14 mouse cellular contexts compared by ENCODE assay signal in the genomic region with DNA sequence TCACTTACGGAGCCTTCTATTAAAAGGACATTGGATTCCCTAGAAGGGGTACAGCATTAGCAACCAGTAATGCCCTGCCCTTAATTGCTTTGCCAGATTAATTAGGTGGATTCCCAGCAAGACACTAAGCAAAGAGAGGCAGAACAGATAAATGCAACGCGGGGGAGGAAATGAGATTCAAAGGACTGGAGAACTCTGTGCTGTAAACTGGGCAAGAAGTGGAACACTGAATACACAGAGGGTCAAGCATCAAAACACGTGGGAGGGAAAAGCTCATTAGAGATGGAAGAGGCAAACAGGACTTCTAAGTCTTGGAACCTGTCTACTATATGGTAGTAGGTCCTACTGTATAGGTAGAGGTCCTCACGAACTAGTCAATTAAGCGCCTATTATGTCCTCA.
"Had no signal": no experiment of that assay in that cellular context is flagged by ENCODE, and none has a peak within 500 bp of the region (broad histone marks: within the 10 kb centered on the region; RNA-seq: fewer than 3 reads in every experiment).

No protein-coding gene starts in this region.

- ATAC-seq: liver, postnatal 0 days; midbrain, embryonic 13.5 days had no signal

- H3K27ac ChIP-seq: limb, embryonic 12.5 days; liver, embryonic 13.5 days; lung, embryonic 15.5 days; midbrain, embryonic 13.5 days; neural tube, embryonic 15.5 days; stomach, postnatal 0 days had no signal

- H3K9ac ChIP-seq: limb, embryonic 12.5 days; liver, embryonic 13.5 days; liver, postnatal 0 days; lung, embryonic 15.5 days; midbrain, embryonic 13.5 days; neural tube, embryonic 15.5 days had no signal

- DNase-seq: kidney, adult 8-10 months; kidney, postnatal 36 days; layer of hippocampus, adult 9-11 months; layer of hippocampus, postnatal 36 days; liver; liver, embryonic 13.5 days; liver, postnatal 0 days; thymus, postnatal 14 days had no signal

- H3K27me3 ChIP-seq: limb, embryonic 12.5 days; liver, embryonic 13.5 days; lung, embryonic 15.5 days; midbrain, embryonic 13.5 days; neural tube, embryonic 15.5 days had no signal

- H3K4me3 ChIP-seq: limb, embryonic 12.5 days; liver, embryonic 13.5 days; lung, embryonic 15.5 days; midbrain, embryonic 13.5 days; myocyte; neural tube, embryonic 15.5 days had no signal

- H3K4me2 ChIP-seq: limb, embryonic 12.5 days; liver, embryonic 13.5 days; lung, embryonic 15.5 days; midbrain, embryonic 13.5 days; neural tube, embryonic 15.5 days had no signal

- H3K9me3 ChIP-seq: limb, embryonic 12.5 days; liver, embryonic 13.5 days; lung, embryonic 15.5 days; midbrain, embryonic 13.5 days; neural tube, embryonic 15.5 days had no signal

- H3K4me1 ChIP-seq: limb, embryonic 12.5 days; liver, embryonic 13.5 days; lung, embryonic 15.5 days; midbrain, embryonic 13.5 days; neural tube, embryonic 15.5 days had no signal

- H3K36me3 ChIP-seq: limb, embryonic 12.5 days; liver, embryonic 13.5 days; lung, embryonic 15.5 days; midbrain, embryonic 13.5 days; neural tube, embryonic 15.5 days had no signal
